Mouse (Mus musculus): ENCODE data around the gene Jak2. TPM values are rescaled to one million over a fixed set of nuclear protein-coding genes. Genes with fewer than 3 reads are reported as not detected.

The Jak2 gene
- polyA plus RNA-seq, 1 experiment from 2014 or later, result 11.4 TPM

- 1% methylated on average over 9 of the region's 9 CpGs for WGBS (ENCODE audit: insufficient replicate concordance)
- H3K27me3 ChIP-seq, result no peaks in the 10 kb centered on the region
- H3K9ac ChIP-seq, result peak overlapping the region; percentile 100
- H3K36me3 ChIP-seq (replicated peaks), result peaks cover 25% of the 10 kb centered on the region
- H3K4me2 ChIP-seq, result peak overlapping the region; percentile 87
- peak overlapping the region; percentile 97 for H3K4me3 ChIP-seq (replicated peaks)
- no peaks in the 10 kb centered on the region for H3K9me3 ChIP-seq (replicated peaks)
- peaks cover 55% of the 10 kb centered on the region for H3K4me1 ChIP-seq (replicated peaks)
- peak overlapping the region; percentile 100 for H3K27ac ChIP-seq (replicated peaks)
- ATAC-seq (ENCODE audit: insufficient read depth), result peak; percentile 43
Measured at GRCm38 (mm10) chr19:29253728-29254127, 2.1 kb downstream of the Jak2 start.

GRCm38 (mm10) chr19:29254671-29255070, 3.0 kb downstream of the Jak2 start:
- Histone ChIP-seq H3K9me3 (replicated peaks) (no peaks in the 10 kb centered on the region), H3K27me3 (no peaks in the 10 kb centered on the region), H3K36me3 (replicated peaks) (peaks cover 32% of the 10 kb centered on the region), H3K9ac (no peak overlapping the region), H3K4me3 (replicated peaks) (peak overlapping the region; percentile 97; the same call in 1 of the 2 replicates), H3K27ac (replicated peaks) (no peak overlapping the region), H3K4me1 (replicated peaks) (peaks cover 47% of the 10 kb centered on the region), H3K4me2 (peak overlapping the region; percentile 87)
- no peak for ATAC-seq (ENCODE audit: insufficient read depth)
- WGBS (ENCODE audit: insufficient replicate concordance), result 74% methylated on average over 4 of the region's 4 CpGs

GRCm38 (mm10) chr19:29255327-29256027, 3.8 kb downstream of the Jak2 start:
- no peaks in the 10 kb centered on the region for H3K27me3 ChIP-seq
- H3K4me3 ChIP-seq (replicated peaks), result no peak overlapping the region
- no peak overlapping the region for H3K4me2 ChIP-seq
- no peak overlapping the region for H3K9ac ChIP-seq
- peaks cover 42% of the 10 kb centered on the region for H3K4me1 ChIP-seq (replicated peaks)
- no peak overlapping the region for H3K27ac ChIP-seq (replicated peaks)
- no peak for ATAC-seq (ENCODE audit: insufficient read depth)
- H3K36me3 ChIP-seq (replicated peaks), result peaks cover 36% of the 10 kb centered on the region
- 82% methylated on average over 7 of the region's 7 CpGs for WGBS (ENCODE audit: insufficient replicate concordance)
- no peaks in the 10 kb centered on the region for H3K9me3 ChIP-seq (replicated peaks)

GRCm38 (mm10) chr19:29261638-29262037, 10.0 kb downstream of the Jak2 start:
- peaks cover 59% of the 10 kb centered on the region for H3K36me3 ChIP-seq (replicated peaks)
- H3K27ac ChIP-seq (replicated peaks), result no peak overlapping the region
- WGBS (ENCODE audit: insufficient replicate concordance), result 83% methylated on average over 9 of the region's 9 CpGs
- no peak overlapping the region for H3K9ac ChIP-seq
- no peaks in the 10 kb centered on the region for H3K9me3 ChIP-seq (replicated peaks)
- no peak overlapping the region for H3K4me2 ChIP-seq
- ATAC-seq (ENCODE audit: insufficient read depth), result no peak
- H3K4me3 ChIP-seq (replicated peaks), result no peak overlapping the region
- H3K4me1 ChIP-seq (replicated peaks), result peaks cover 15% of the 10 kb centered on the region
- H3K27me3 ChIP-seq, result no peaks in the 10 kb centered on the region

- no peak overlapping the region for H3K27ac ChIP-seq (replicated peaks)
- peaks cover 58% of the 10 kb centered on the region for H3K36me3 ChIP-seq (replicated peaks)
- no peak overlapping the region for H3K4me3 ChIP-seq (replicated peaks)
- H3K4me1 ChIP-seq (replicated peaks), result peaks cover 16% of the 10 kb centered on the region
- H3K27me3 ChIP-seq, result no peaks in the 10 kb centered on the region
- WGBS (ENCODE audit: insufficient replicate concordance), result 84% methylated on average over 1 of the region's 1 CpGs
- ATAC-seq (ENCODE audit: insufficient read depth), result no peak
- H3K4me2 ChIP-seq, result no peak overlapping the region
- no peak overlapping the region for H3K9ac ChIP-seq
- H3K9me3 ChIP-seq (replicated peaks), result no peaks in the 10 kb centered on the region
Measured at GRCm38 (mm10) chr19:29263492-29263891, 11.9 kb downstream of the Jak2 start.

- Histone ChIP-seq H3K36me3 (replicated peaks) (peaks cover 46% of the 10 kb centered on the region), H3K27me3 (no peaks in the 10 kb centered on the region), H3K27ac (replicated peaks) (0 out of 2 replicates have a peak overlapping the region, but pooled peaks have one; percentile 11), H3K9ac (no peak overlapping the region), H3K9me3 (replicated peaks) (no peaks in the 10 kb centered on the region), H3K4me2 (no peak overlapping the region), H3K4me3 (replicated peaks) (no peak overlapping the region), H3K4me1 (replicated peaks) (peaks cover 23% of the 10 kb centered on the region)
- WGBS (ENCODE audit: insufficient replicate concordance), result 82% methylated on average over 5 of the region's 5 CpGs
- ATAC-seq (ENCODE audit: insufficient read depth), result no peak
Measured at GRCm38 (mm10) chr19:29265538-29265937, 13.9 kb downstream of the Jak2 start.

- ATAC-seq (ENCODE audit: insufficient read depth), result 0 out of 2 replicates have a peak, but pooled peaks have one; percentile 25
- no peak overlapping the region for H3K4me2 ChIP-seq
- peaks cover 45% of the 10 kb centered on the region for H3K36me3 ChIP-seq (replicated peaks)
- H3K4me1 ChIP-seq (replicated peaks), result peaks cover 32% of the 10 kb centered on the region
- no peak overlapping the region for H3K27ac ChIP-seq (replicated peaks)
- H3K4me3 ChIP-seq (replicated peaks), result no peak overlapping the region
- no peaks in the 10 kb centered on the region for H3K27me3 ChIP-seq
- no peaks in the 10 kb centered on the region for H3K9me3 ChIP-seq (replicated peaks)
- no peak overlapping the region for H3K9ac ChIP-seq
- WGBS (ENCODE audit: insufficient replicate concordance), result 85% methylated on average over 4 of the region's 4 CpGs
Measured at GRCm38 (mm10) chr19:29267075-29267868, 15.6 kb downstream of the Jak2 start.

GRCm38 (mm10) chr19:29268788-29269321, 17.2 kb downstream of the Jak2 start:
- ATAC-seq (ENCODE audit: insufficient read depth), result no peak
- Histone ChIP-seq H3K4me1 (replicated peaks) (peaks cover 32% of the 10 kb centered on the region), H3K4me3 (replicated peaks) (no peak overlapping the region), H3K9me3 (replicated peaks) (no peaks in the 10 kb centered on the region), H3K27me3 (no peaks in the 10 kb centered on the region), H3K4me2 (no peak overlapping the region), H3K27ac (replicated peaks) (no peak overlapping the region), H3K9ac (no peak overlapping the region), H3K36me3 (replicated peaks) (peaks cover 36% of the 10 kb centered on the region)
- WGBS (ENCODE audit: insufficient replicate concordance), result 83% methylated on average over 4 of the region's 4 CpGs

- peaks cover 39% of the 10 kb centered on the region for H3K36me3 ChIP-seq (replicated peaks)
- ATAC-seq (ENCODE audit: insufficient read depth), result no peak
Measured at GRCm38 (mm10) chr19:29270226-29270625, 18.6 kb downstream of the Jak2 start.

GRCm38 (mm10) chr19:29271147-29271578, 19.5 kb downstream of the Jak2 start:
- H3K4me3 ChIP-seq (replicated peaks), result no peak overlapping the region
- 34% methylated on average over 12 of the region's 12 CpGs for WGBS (ENCODE audit: insufficient replicate concordance)
- peaks cover 39% of the 10 kb centered on the region for H3K36me3 ChIP-seq (replicated peaks)
- H3K4me1 ChIP-seq (replicated peaks), result peaks cover 26% of the 10 kb centered on the region
- no peak for ATAC-seq (ENCODE audit: insufficient read depth)
- no peaks in the 10 kb centered on the region for H3K9me3 ChIP-seq (replicated peaks)
- H3K27ac ChIP-seq (replicated peaks), result no peak overlapping the region
- no peak overlapping the region for H3K4me2 ChIP-seq
- no peak overlapping the region for H3K9ac ChIP-seq
- no peaks in the 10 kb centered on the region for H3K27me3 ChIP-seq

More at GRCm38 (mm10) chr19:29270226-29270625, 18.6 kb downstream of the Jak2 start:
- H3K4me1 ChIP-seq (replicated peaks), result peaks cover 32% of the 10 kb centered on the region
- H3K9me3 ChIP-seq (replicated peaks), result no peaks in the 10 kb centered on the region
- no peak overlapping the region for H3K4me3 ChIP-seq (replicated peaks)
- WGBS (ENCODE audit: insufficient replicate concordance), result 59% methylated on average over 6 of the region's 6 CpGs
- no peak overlapping the region for H3K9ac ChIP-seq
- H3K27ac ChIP-seq (replicated peaks), result no peak overlapping the region
- no peak overlapping the region for H3K4me2 ChIP-seq
- H3K27me3 ChIP-seq, result no peaks in the 10 kb centered on the region

All from liver, embryonic 15.5 days (tissue).